Mouse (Mus musculus) cerebellum, adult 18-20 months (tissue): Measurements from ENCODE around the gene Rpl27.
"Not testable (repeated sequence)": the region's sequence is repeated elsewhere in the genome, so short reads cannot be mapped to it uniquely, and the experiment has no call there.

Experiments used
- DNase-seq, 2 experiments: peaks; one replicate each; pipeline ENCODE4 v3.0.0; 2021

The Rpl27 gene

GRCm38 (mm10) chr11:101448274-101448746 lies 6.2 kb downstream of the Rpl27 start, which contains the start of gene Ifi35:
Gene Ifi35, plus strand, starts transcription at chr11:101448407.
- DNase-seq = no peak

GRCm38 (mm10) chr11:101448899-101449298 lies 6.8 kb downstream of the Rpl27 start:
- no peak for DNase-seq

- not testable (repeated sequence) for DNase-seq
Observed at GRCm38 (mm10) chr11:101449596-101449995, 7.5 kb downstream of the Rpl27 start.

GRCm38 (mm10) chr11:101450394-101450793 lies 8.3 kb downstream of the Rpl27 start:
- DNase-seq = no peak

- DNase-seq = no peak
Observed at GRCm38 (mm10) chr11:101451536-101451935, 9.4 kb downstream of the Rpl27 start.

GRCm38 (mm10) chr11:101452093-101452774 lies 10.1 kb downstream of the Rpl27 start:
- no peak for DNase-seq

GRCm38 (mm10) chr11:101454702-101455101 lies 12.6 kb downstream of the Rpl27 start:
- DNase-seq = no peak

- DNase-seq = no peak
Observed at GRCm38 (mm10) chr11:101455627-101456026, 13.5 kb downstream of the Rpl27 start.

GRCm38 (mm10) chr11:101457631-101458030 lies 15.5 kb downstream of the Rpl27 start:
- DNase-seq = no peak

GRCm38 (mm10) chr11:101458217-101458616 lies 16.1 kb downstream of the Rpl27 start:
- no peak for DNase-seq

- no peak for DNase-seq
Observed at GRCm38 (mm10) chr11:101459716-101460115, 17.6 kb downstream of the Rpl27 start.

- DNase-seq = no peak
Observed at GRCm38 (mm10) chr11:101460321-101460720, 18.2 kb downstream of the Rpl27 start.

- no peak for DNase-seq
Observed at GRCm38 (mm10) chr11:101462141-101462540, 20.0 kb downstream of the Rpl27 start.

- no peak for DNase-seq
Observed at GRCm38 (mm10) chr11:101462583-101463440, 20.7 kb downstream of the Rpl27 start.

- DNase-seq = no peak
Observed at GRCm38 (mm10) chr11:101464211-101465100, 22.4 kb downstream of the Rpl27 start, which contains the start of gene Rnd2. Gene Rnd2, plus strand, starts transcription at chr11:101464999.

- DNase-seq = peak; percentile 18 to 22
Observed at GRCm38 (mm10) chr11:101465101-101465868, 23.2 kb downstream of the Rpl27 start.

- DNase-seq = peak; percentile 64 to 66
Observed at GRCm38 (mm10) chr11:101465869-101466551, 23.9 kb downstream of the Rpl27 start, which contains the start of gene Vat1. Gene Vat1, minus strand, starts transcription at chr11:101466230.

- DNase-seq = not testable (repeated sequence)
Observed at GRCm38 (mm10) chr11:101466552-101466950, 24.5 kb downstream of the Rpl27 start.

- DNase-seq = peak; percentile 59 to 76
Observed at GRCm38 (mm10) chr11:101467477-101468262, 25.6 kb downstream of the Rpl27 start.

GRCm38 (mm10) chr11:101468263-101468688 lies 26.2 kb downstream of the Rpl27 start:
- peak in 1 of 2 experiments; percentile 24 for DNase-seq
